Comparison of ENCODE assay signal across 34 mouse cellular contexts in genomic region chr1:37598986-37599385, GRCm38 (mm10).
"Had no signal": no experiment of that assay in that cellular context is flagged by ENCODE, and none has a peak within 500 bp of the region (broad histone marks: within the 10 kb centered on the region; RNA-seq: fewer than 3 reads in every experiment).

No protein-coding gene starts in this region.

- DNase-seq: heart, postnatal 10 days; heart, postnatal 14 days; heart, postnatal 36 days; heart, postnatal 4 days; kidney, adult 11 months; kidney, adult 18-20 months; kidney, adult 2 months; kidney, adult 8-10 months; kidney, adult 9 months; kidney, postnatal 14 days; kidney, postnatal 25 days; kidney, postnatal 36 days; kidney, postnatal 4 days; layer of hippocampus, adult 9-11 months; layer of hippocampus, postnatal 36 days had no signal

- H3K36me3 ChIP-seq: heart, embryonic 10.5 days; heart, embryonic 12.5 days; heart, embryonic 13.5 days; heart, embryonic 15.5 days; hindbrain, embryonic 10.5 days; hindbrain, embryonic 12.5 days; hindbrain, embryonic 13.5 days; hindbrain, embryonic 15.5 days; intestine, embryonic 15.5 days; kidney, embryonic 15.5 days had no signal

- H3K9me3 ChIP-seq: heart, embryonic 10.5 days; heart, embryonic 12.5 days; heart, embryonic 13.5 days; heart, embryonic 15.5 days; hindbrain, embryonic 10.5 days; hindbrain, embryonic 12.5 days; hindbrain, embryonic 13.5 days; hindbrain, embryonic 15.5 days; intestine, embryonic 15.5 days; kidney, embryonic 15.5 days had no signal

- H3K9ac ChIP-seq: heart, embryonic 12.5 days; heart, embryonic 13.5 days; heart, embryonic 15.5 days; hindbrain, embryonic 12.5 days; hindbrain, embryonic 13.5 days; hindbrain, embryonic 14.5 days; hindbrain, embryonic 15.5 days; intestine, embryonic 15.5 days; kidney, embryonic 15.5 days had no signal

- H3K4me3 ChIP-seq: heart, embryonic 10.5 days; heart, embryonic 12.5 days; heart, embryonic 13.5 days; heart, embryonic 15.5 days; hindbrain, embryonic 10.5 days; hindbrain, embryonic 12.5 days; hindbrain, embryonic 13.5 days; hindbrain, embryonic 15.5 days; intestine, embryonic 15.5 days; kidney, embryonic 15.5 days; layer of hippocampus, adult 2 months; left cerebral cortex, adult 2 months had no signal

- ATAC-seq: hindbrain, embryonic 16.5 days; hindbrain, postnatal 0 days; inflammation-experienced regulatory T-cells, adult 6 months; intestine, embryonic 15.5 days; intestine, postnatal 0 days had no signal

- H3K27me3 ChIP-seq: heart, embryonic 12.5 days; heart, embryonic 13.5 days; heart, embryonic 15.5 days; hindbrain, embryonic 12.5 days; hindbrain, embryonic 13.5 days; hindbrain, embryonic 15.5 days; intestine, embryonic 15.5 days; kidney, embryonic 15.5 days had no signal

- H3K4me1 ChIP-seq: hindbrain, embryonic 10.5 days; hindbrain, embryonic 12.5 days; hindbrain, embryonic 15.5 days; intestine, embryonic 15.5 days; kidney, embryonic 15.5 days had no signal

- H3K27ac ChIP-seq: heart, embryonic 10.5 days; heart, embryonic 13.5 days; heart, embryonic 15.5 days; hindbrain, embryonic 10.5 days; hindbrain, embryonic 12.5 days; hindbrain, embryonic 13.5 days; hindbrain, embryonic 14.5 days; hindbrain, embryonic 15.5 days; hindbrain, postnatal 0 days; intestine, embryonic 15.5 days; kidney, embryonic 15.5 days; kidney, postnatal 0 days; left cerebral cortex, adult 2 months had no signal

- H3K4me2 ChIP-seq: heart, embryonic 11.5 days; heart, embryonic 12.5 days; heart, embryonic 13.5 days; heart, embryonic 15.5 days; hindbrain, embryonic 12.5 days; hindbrain, embryonic 13.5 days; hindbrain, embryonic 14.5 days; hindbrain, embryonic 15.5 days; intestine, embryonic 15.5 days; kidney, embryonic 15.5 days had no signal
